Mouse (Mus musculus): ENCODE results near the gene Map3k6.

Map3k6 gene

DNA sequence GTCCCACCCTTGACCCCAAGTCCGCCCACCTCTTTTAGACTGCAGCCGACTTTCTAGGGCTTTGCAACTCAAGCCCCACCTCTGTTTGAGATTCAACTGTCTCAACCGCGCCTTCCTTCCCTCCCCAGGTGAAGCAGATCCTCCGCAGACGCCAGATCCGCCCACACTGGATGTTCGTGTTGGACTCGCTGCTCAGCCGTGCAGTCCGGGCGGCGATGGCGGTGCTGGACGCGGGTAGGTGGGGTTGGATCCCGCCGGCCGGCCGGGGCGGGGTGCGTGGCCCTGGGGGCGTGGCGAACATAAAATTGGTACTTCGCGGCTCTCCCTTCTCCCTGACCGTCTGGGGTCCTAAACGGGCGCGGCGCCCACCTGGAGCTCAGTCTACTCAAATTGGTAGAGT lies 10.6 kb downstream of the Map3k6 start:
- DNase-seq (ENCODE audit: extremely low read depth, insufficient read length, low spot score): no peak

DNA sequence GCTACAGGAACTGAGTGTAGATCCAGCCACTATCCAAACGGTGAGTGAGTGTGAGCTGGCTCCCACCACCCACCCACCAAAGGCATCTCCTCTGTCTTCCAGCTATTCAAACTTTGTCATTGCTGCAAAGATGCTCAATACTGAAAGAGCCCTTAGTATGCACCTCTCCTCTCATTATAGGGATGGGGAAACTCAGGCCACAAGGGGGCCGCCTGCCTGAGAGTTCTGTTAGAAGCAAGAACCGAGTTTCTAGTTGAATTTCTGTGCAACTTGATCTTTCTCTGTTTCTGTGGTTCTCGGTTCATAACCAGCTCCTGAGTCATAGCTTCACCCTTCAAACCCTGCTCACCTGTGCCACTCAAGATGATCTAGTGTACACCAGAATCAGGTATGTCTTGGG lies 11.5 kb downstream of the Map3k6 start:
- DNase-seq (ENCODE audit: extremely low read depth, insufficient read length, low spot score): no peak

DNA sequence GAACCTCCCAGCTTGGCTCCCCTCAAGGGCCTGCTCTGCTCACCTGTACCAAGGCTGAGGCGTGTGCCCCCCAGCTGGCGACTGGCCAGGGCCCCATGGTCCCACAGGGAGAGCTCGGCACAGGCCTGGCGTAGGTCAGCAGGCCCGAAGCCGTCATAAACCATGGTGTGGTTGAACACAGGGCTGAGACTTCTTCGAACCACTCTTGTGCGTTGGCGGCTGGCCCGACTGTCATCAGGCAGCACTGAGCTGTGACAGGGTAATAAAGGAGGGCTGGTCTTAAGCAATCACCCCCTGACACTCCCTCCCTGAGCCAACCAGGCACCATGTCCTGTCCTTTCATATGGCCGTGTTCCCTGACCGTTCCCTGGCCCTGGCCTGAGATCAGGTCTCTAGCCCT lies 12.8 kb downstream of the Map3k6 start:
- no peak for DNase-seq (ENCODE audit: extremely low read depth, insufficient read length, low spot score)

DNA sequence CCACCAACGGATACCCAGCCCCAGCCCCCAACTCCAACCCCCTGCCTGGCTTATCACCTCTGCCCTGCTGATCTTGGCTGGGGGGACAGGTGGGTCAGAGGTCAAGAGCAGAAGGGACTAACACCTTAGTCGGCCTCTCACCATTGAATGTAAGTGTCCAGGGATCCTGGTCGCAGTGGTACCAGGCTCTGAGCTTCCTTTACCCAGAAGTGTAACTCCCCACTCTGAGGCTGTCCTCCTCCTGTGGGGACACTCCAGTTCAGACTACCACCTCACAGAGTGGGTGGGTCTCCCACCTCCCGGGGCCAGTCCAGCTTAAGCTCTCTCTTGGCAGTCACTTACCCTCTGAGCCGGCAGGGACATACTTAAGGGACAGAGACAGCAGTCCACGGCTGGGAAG lies 14.8 kb downstream of the Map3k6 start:
- no peak for DNase-seq (ENCODE audit: extremely low read depth, insufficient read length, low spot score)

DNA sequence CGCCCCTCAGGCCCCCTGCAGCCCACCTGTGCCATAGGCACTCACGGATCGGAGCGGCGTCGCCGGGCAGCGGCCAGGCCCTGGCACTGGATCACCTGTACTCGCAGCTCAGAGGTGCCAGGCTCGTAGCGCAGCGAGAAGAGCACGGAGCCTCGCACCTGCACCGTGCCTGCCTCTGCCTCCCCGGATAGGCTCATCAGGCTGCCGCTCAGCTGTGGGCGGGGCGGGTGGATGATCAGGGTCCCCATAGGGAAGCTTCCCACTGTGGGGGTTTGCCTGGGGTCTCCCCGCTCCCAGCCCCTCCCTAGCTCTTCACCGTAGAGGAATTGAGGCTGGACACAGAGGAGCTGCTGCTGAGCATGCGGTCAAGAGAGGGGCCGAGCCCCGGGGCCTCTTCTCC lies 16.2 kb downstream of the Map3k6 start:
- no peak for DNase-seq (ENCODE audit: extremely low read depth, insufficient read length, low spot score)

DNA sequence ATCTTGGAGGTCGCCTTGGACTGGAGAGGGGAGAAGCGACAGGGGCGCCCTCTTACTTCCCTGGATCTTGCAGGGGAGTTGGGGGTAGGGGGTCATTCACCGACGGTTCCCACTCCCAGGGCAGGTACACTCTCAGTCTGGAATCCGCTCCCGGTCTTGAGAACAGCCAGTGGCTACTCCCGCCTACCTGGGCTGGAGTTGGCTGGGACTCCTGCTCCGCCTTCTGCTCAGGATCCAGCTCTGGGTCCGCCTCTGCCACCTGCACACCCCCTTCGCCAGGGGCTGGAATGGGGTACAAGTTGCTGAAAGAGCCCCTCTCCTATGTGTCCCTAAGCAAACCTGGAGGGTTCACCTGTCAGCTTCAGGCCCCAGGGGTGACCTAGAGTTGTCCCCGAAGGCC lies 16.6 kb downstream of the Map3k6 start:
- no peak for DNase-seq (ENCODE audit: extremely low read depth, insufficient read length, low spot score)

DNA sequence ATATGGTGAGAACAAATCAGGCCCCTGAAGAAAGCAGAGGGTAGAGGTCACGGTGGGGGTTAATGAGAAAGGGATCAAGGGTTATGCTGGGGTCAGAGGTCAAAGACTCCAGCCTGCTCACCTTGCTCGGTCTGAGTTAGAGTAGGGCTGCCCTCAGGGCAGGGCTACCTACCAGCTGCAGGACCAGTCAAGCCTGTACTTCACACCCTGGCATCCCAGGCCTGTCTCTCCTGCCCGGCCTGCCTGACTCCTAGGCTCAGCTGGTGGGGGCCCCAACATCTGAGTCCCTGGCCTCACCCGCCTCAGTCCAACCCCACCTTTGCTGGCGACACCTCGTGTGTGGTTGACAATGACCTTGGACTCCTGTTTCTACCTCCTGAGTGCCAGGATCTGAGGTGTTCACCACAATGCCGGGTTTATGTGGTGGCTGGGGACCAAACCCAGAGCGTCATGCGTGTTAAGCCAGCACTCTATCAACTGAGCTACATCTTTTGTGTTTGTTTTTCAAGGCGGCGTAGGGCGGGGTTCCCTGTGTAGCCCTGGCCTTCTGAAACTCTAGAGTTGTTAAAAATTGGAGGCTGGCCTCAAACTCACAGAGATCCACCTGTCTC lies 17.3 kb downstream of the Map3k6 start:
- DNase-seq (ENCODE audit: extremely low read depth, insufficient read length, low spot score): no peak

DNA sequence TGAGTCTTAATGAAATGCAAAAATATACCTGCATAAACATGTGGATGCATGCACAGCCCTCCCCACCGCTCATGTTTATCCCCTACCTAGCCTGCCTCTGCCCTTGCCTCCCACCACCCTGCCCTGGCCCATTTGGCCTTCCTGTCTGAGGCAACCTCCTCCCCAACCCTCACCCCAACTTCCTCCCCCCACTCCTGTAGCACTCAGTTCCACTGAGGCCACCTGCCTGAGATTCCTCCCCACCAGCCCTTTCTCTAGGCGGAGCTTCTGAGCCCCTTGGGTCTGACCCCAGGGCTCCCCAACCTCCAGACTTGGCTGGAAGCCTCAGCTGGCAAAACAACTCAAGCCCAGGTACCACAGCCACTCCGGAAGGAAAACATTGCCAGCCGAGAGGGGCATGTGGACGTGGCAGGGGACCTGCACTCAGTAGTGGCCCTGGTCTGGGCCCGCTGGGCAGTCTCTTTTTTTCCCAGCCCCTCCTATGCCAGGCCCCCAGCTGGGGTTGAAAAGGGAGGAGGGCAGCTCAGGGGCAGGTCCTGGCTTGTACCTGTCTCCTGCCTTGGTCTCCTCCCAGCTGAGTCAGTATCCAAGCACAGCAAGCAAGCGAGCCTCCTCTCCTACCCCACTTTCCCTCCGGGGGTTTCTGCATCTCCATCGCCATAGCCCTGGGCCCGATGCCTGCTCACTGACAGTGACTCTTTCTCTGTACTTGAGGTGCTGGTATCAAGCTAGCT lies 21.2 kb downstream of the Map3k6 start:
- no peak for DNase-seq (ENCODE audit: extremely low read depth, insufficient read length, low spot score)

DNA sequence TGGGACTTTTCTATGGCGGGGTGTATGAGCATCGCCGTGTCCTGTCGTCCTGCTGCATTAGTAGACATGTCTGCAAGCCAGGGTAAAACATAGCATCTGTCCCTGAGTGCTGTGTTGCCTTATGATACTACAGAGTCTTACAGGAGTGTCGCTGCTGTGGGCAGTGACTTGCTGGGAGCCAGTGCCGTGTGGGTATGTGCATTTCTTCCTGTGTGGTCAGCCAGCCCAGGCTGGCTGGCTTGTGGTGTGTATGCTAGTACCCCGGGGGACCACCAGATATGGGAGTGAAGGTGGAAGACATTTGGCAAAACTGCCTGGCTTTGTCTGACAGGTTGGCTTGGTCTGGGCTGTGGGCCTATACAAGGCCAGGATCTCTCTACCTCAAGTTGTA lies 21.8 kb downstream of the Map3k6 start:
- DNase-seq (ENCODE audit: extremely low read depth, insufficient read length, low spot score): no peak

DNA sequence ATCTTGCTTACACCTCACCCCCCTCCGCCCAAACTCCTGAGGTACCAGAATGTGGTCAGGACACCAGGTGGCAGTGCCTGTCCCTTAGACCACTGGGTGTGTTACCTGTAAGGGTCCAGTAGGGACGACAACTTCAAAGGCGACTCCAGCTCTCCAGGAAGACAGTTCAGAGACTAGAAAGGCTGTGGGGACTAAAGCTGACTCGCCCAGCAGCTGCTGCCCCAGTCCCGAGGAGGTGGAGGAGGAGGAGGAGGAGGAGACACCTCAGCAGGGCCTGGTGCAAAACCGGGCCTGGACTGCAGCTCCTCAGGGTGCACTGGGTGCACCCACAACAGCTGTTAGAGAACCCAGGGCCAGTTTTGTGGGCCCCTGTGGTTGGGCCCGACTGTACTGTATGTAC lies 22.3 kb downstream of the Map3k6 start, which contains the start of gene Sytl1:
Gene Sytl1 (minus strand): TSS at position 232 of the 400 bp plus-strand sequence.
- no peak for DNase-seq (ENCODE audit: extremely low read depth, insufficient read length, low spot score)

DNA sequence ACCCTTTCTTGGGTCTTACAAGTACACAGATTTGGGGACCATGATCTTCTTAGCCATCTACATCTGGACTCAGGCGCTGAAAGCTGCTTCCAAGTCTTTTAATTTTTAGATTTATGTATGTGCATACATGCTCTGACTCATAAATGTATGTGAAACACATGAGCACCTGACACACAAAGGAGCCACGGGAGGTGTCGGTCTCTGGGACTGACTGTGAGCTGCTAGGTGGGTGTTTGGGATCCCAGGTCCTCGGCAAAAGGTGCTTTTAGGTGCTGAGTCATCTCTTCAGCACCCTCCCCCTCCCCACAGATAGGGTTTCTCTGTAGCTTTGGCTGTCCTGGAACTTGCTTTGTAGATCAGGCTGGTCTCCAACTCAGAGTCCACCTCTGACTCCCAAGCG lies 23.1 kb downstream of the Map3k6 start:
- DNase-seq (ENCODE audit: extremely low read depth, insufficient read length, low spot score): no peak

DNA sequence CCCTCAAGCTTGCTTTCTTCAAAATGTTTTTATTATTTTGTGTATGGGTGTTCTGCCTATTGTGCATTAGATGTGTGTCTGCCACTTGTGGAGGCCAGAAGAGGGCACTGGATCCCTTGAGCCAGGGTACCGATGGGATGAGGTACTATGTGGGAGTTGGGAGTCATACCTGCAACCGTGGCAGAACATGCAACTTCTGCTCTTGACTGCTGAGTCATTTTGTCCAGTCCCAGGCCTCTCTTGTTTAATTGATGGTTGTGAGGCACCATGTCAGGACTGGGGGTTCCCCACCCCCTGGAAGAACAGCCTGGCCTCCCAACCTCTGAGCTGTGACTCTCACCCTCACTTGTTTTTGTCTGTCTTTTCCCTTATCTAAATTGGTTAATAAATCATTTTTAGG lies 23.9 kb downstream of the Map3k6 start:
- no peak for DNase-seq (ENCODE audit: extremely low read depth, insufficient read length, low spot score)

DNA sequence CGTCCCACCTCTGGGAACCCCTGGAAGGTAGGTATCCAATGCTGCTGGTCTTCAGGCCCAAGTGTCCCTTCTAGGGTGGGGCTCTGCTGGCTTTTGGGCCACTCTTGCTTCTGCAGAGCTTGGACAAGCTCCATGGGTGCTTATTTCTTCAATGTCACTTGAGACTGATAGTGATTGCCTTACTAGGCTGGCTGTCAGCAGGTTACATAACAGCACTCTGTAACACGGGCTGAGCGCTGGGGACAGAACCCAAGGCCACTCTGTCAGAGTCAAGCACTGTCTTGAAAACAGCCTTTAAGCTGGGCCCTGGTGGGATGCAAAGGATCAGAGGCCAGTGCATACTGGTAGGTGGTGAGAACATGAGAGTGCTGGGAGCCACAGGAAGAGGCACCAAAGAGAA lies 24.7 kb downstream of the Map3k6 start:
- DNase-seq (ENCODE audit: extremely low read depth, insufficient read length, low spot score): no peak

DNA sequence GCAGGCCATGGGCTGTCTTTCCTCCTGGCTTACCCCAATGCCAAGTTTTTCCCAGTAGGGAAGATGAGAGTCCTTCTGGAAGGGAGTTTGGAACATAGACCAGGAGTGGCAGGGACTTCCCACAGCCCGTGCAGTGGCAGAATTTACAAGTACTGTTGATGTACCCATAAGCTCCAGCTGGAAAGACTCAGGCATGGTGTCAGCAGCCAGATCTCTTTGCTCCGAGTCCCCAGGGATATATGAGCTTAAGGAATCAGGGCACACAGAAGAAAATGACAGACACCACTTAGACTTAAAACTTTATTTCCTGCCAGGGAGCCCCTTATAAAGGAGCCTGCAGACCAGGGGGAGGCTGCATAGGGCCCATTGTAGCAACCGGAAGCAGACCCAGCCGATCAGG lies 25.1 kb downstream of the Map3k6 start:
- no peak for DNase-seq (ENCODE audit: extremely low read depth, insufficient read length, low spot score)

DNA sequence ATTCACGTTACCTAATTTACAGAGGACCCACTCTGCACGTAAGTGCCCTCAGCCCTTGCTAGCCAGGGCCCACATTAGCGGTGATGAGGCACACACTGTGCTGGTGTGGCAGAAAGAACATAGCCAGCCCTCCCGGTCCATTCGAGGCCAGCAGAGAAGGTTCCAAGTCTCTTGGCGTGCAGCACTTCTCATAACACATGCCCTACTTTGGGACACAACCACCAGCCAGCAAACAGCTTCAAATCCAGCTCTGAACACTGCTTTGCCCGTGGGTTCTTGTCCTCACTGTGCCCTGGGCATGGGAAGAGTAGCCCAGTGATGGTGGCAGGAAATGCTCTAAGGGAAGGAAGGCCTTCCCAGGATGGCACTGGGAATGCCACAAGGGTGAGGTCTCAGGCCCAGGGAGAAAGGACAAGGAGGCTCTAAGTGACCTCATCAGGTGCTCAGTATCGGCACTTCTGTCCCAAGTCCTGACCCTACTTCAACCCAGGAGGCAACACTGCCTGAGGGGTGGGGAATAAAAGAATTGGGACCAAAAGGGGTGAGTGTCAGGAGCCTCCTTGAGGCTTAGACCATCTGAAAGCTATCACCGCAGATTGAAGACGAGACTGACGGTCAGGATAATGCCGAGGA lies 25.7 kb downstream of the Map3k6 start:
- no peak for DNase-seq (ENCODE audit: extremely low read depth, insufficient read length, low spot score)

DNA sequence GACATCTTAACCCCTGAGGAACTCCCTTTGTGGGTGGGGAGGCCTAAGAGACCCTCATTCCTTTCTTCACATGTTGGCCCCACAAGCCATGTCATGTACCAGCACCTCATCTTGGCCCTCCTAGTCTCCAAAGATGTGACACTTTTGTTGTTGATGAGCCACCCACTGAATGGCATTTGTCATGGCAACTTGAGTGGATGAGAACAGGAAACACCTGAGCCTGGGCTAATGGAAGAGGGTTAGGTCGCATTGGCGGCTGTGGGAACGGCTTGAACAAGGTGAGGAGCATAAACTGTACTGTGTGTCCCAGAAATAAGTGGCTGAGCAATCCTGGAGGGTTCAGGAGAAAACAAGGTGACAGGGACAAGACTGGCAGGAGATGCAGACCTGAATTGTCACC lies 28.3 kb downstream of the Map3k6 start:
- DNase-seq (ENCODE audit: extremely low read depth, insufficient read length, low spot score): no peak

DNA sequence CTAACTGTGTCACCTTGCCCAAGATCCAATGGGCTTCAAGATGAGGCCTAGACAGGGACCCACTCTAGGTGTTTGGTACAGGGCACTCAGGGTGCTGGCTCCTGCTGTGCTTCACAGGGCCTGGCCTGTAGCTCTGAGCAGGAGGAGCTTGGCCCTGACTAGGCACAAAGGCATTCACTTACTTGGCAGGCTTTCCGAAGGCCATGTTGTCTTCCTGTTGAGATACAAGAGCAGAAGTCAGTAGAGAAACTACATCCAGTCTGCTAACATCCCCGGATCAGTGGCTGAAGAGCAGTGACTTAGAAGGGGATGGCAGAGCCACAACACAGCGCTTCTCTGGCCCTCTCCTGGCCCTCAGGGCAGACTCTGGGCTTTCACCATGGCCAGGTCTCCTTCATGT lies 29.0 kb downstream of the Map3k6 start:
- peak; percentile 55 for DNase-seq (ENCODE audit: extremely low read depth, insufficient read length, low spot score)

DNA sequence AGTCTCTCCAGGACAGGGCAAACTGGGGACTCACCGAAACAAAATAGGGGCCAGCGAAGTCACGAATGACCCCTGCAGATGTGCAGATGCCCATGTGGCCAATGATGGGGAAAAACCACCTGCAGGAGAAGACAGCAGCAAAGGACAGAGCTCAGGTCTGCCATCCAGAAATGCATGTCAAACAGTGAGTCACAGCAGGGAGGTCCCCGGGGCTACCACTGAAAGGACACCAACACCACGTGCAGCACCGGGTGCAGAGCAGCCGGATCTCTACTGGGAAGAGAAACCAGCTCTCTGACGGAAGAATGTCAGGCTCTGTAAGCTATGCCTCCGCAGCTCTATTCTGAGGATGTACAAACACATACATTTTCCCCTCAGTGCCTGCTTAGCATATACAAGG lies 30.3 kb downstream of the Map3k6 start:
- no peak for DNase-seq (ENCODE audit: extremely low read depth, insufficient read length, low spot score)

DNA sequence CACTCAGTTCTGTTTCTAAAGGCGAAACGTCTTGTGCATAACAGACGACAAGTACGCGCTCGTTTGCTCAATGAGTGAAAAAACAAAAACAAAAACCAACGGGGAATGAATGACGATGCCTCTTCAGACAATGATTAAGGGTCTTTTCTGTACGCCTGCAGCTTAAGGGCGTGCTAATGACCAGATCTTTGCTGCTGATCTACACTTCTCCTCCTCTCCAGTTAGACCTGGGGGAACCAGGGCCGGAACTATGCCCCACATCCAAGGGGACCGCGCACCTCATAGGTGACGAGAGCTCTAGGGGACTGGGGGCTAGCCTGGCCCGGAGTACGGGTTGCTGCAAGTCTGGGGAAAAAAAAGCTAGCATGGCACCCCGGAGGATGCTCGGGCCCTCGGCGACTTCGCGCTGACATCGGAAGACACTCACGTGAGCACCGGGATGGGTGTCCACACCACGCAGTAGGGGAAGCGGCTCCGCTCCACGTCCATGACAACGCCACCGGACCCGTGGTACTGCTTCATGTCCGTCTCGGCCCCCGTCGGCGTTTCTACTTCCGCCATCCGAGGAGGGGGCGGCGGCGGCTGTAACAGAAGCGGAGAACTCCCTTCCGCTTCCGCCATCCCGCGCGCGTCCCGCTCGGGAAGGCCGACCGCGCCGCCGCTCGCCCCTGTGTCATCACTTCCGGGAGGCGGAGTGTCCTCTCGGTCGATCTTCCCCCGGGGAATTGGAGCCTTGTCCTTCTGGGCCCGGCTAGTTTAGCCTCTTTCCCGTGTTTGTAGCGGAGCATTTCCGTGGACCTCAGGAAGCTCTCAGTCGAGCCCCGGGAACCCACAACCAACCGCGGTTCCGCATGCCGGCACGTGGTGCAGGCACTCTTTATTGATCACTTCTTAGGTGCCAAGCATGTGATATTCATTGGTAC lies 36.7 kb downstream of the Map3k6 start, which contains the start of gene Tmem222:
Gene Tmem222 (minus strand): TSS at position 689 of the 923 bp plus-strand sequence.
- peak; percentile 94 for DNase-seq (ENCODE audit: extremely low read depth, insufficient read length, low spot score)

DNA sequence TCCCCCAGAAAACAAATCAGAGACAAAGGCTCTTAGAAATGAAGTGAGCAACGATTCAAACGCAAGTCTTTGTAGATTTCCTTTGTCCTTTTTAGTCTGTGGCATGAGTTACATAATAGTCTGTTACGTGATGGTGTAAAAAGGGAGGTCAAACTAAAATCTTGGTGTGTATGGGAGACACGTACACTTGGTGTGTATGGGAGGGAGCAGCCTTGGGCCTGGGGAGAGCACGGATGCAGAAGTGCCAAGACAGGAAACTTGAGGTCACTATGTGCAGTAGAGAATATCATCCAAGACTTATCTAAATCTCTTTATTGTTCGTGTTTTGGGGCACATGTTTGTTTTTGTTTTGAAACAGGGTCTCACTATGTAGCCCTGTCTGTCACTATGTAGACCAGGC lies 37.4 kb downstream of the Map3k6 start:
- DNase-seq (ENCODE audit: extremely low read depth, insufficient read length, low spot score): no peak

DNA sequence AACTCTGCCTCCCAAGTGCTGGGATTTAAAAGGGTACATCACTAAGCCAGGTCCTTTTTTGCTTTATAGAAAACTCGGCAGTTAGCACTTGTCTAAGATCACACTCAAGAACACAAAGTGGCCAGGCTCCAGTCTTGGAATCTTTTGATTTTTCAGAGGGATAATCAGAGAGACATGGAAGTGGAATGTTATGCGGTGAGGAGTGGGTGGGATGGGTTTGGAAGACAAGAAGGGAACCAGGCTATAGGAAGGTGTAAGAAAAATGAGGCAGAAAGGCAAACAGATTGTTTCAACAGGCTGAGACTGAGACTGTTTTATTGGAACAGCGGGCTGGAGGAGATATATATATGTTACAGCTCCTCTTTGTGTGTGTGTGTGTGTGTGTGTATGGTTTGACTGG lies 37.9 kb downstream of the Map3k6 start:
- no peak for DNase-seq (ENCODE audit: extremely low read depth, insufficient read length, low spot score)

All from 3134 (cell line).